9 mouse cellular contexts compared by ENCODE assay signal in the genomic region with DNA sequence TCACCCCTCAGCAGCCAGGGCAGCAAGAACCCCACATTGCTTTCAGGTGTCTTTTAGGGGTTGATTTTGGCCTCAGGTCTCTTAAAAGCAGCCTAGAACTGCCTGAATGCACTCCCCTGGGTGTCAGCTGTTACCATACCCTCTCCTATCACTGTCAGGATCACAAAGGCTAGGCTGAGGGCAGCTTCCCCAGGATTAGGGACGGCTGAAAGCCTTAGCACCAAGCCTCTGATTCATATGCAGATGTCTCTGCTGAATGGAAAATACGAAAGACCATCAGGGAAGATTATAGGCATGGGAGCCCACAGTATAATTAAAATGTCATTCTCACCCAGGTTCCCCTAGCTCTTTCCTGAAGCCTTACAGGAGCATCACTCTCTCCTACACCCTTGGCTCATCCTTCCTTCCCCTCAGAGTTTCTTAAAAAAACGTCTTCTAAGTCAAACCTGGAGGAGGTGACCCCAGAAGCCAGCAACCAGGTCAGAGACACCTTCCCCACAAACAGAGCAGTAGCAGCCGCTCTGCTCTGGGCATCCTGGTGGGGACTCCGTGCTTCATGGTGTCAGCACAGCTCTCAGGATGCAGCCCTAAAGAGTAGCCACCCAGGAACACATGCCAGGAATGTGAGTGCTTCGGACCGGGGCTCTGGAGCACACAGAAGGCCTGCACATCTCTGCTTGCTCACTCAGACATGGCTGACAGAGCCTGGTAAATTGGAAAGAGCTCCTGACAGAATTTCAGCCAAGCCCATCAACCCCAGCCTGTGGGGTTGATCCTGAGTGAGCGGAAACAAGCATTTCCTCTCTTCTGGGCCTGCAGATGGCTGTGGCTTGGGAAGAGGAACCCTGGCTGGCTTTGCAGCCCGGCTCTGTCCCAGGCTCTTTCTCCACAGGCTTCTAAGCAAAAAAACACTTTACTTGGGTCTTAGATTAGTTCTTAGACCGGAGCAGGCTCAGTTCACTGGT.
DNase-seq lines count a peak whose midpoint lies in the region; ATAC-seq lines count a peak whose summit lies in the region.
"Had no signal": no experiment of that assay in that cellular context is flagged by ENCODE, and none has a peak within 500 bp of the region (broad histone marks: within the 10 kb centered on the region; RNA-seq: fewer than 3 reads in every experiment).

No protein-coding gene starts in this region.

- no peak overlapping the region for H3K4me3 ChIP-seq in heart, embryonic 15.5 days
- no peak overlapping the region for H3K4me3 ChIP-seq in midbrain, embryonic 16.5 days (ENCODE audit: low read depth, low read length)
- H3K4me3 ChIP-seq: erythroblast, embryonic 14.5 days had no signal

- no peak overlapping the region for H3K9ac ChIP-seq in heart, embryonic 15.5 days
- peak overlapping the region; percentile 44; the same call in 1 of the 2 replicates for H3K9ac ChIP-seq in midbrain, embryonic 16.5 days (ENCODE audit: low read depth, low read length)

- H3K27me3 ChIP-seq in heart, embryonic 15.5 days, result no peaks in the 10 kb centered on the region
- no peaks in the 10 kb centered on the region for H3K27me3 ChIP-seq in midbrain, embryonic 16.5 days (ENCODE audit: control insufficient read depth, insufficient read depth, low read depth, low read length)

- peak overlapping the region; percentile 63 for H3K27ac ChIP-seq in heart, embryonic 15.5 days
- H3K27ac ChIP-seq in midbrain, embryonic 16.5 days (ENCODE audit: low read length), result peak overlapping the region; percentile 19; the same call in 1 of the 2 replicates

- no peaks in the 10 kb centered on the region for H3K36me3 ChIP-seq in heart, embryonic 15.5 days
- no peaks in the 10 kb centered on the region for H3K36me3 ChIP-seq in midbrain, embryonic 16.5 days (ENCODE audit: control insufficient read depth, insufficient read depth, low read length)

- 37% methylated on average over 10 of the region's 10 CpGs for WGBS in heart, embryonic 15.5 days
- 15% methylated on average over 10 of the region's 10 CpGs for WGBS in midbrain, embryonic 16.5 days

- DNase-seq in cerebellum, adult 11-12 months, result peak; percentile 22
- no peak for DNase-seq in cerebellum, adult 11 months
- DNase-seq in kidney, postnatal 36 days, result peak; percentile 48 to 57
- DNase-seq in urinary bladder, postnatal 14 days (ENCODE audit: low spot score), result no peak
- no peak for DNase-seq in T-cell, adult 2 months (ENCODE audit: low spot score)

- H3K4me1 ChIP-seq in heart, embryonic 15.5 days (replicated peaks), result peaks cover 34% of the 10 kb centered on the region
- H3K4me1 ChIP-seq in midbrain, embryonic 16.5 days (ENCODE audit: control insufficient read depth, insufficient read depth, low read length), result peaks cover 15% of the 10 kb centered on the region

- no peak overlapping the region for H3K4me2 ChIP-seq in heart, embryonic 15.5 days
- H3K4me2 ChIP-seq in midbrain, embryonic 16.5 days (ENCODE audit: low read length), result no peak overlapping the region

- no peaks in the 10 kb centered on the region for H3K9me3 ChIP-seq in heart, embryonic 15.5 days (replicated peaks)
- no peaks in the 10 kb centered on the region for H3K9me3 ChIP-seq in midbrain, embryonic 16.5 days (replicated peaks; ENCODE audit: control insufficient read depth, low read length, poor library complexity, severe bottlenecking)

- ATAC-seq in common myeloid progenitor, adult 5-6 weeks (replicated peaks; ENCODE audit: low read depth, poor library complexity, severe bottlenecking), result peak; percentile 80
- ATAC-seq in heart, embryonic 15.5 days (replicated peaks; ENCODE audit: insufficient number of reproducible peaks, insufficient read depth, low FRiP score, low read depth), result no peak; the same call in 1 of the 2 replicates
- ATAC-seq in midbrain, embryonic 16.5 days, result peak; percentile 50

Comparison
In these comparisons a context has a peak if more than half of its experiments do, and no peak if none do; other contexts are left out.
1. DNase-seq: peak in cerebellum, adult 11-12 months (single experiment) and kidney, postnatal 36 days (2 of 2); none in cerebellum, adult 11 months (single experiment), urinary bladder, postnatal 14 days (single experiment) and T-cell, adult 2 months (single experiment).